Mouse (Mus musculus) embryonic facial prominence, embryonic 15.5 days (tissue): Measurements from ENCODE around the gene Ccdc51. TPM values are rescaled to one million over a fixed set of nuclear protein-coding genes. Genes with fewer than 3 reads are reported as not detected.

Source experiments
- ATAC-seq: fragments of 200-750 bp; cut with Nextera tagmentation; 2 replicates; pipeline ENCODE4 v1.8.0; 2017; ENCODE audit warnings: low read depth, moderate TSS enrichment; ENCODE audit not compliant: insufficient number of reproducible peaks, low FRiP score, low TSS enrichment
- H3K27ac ChIP-seq: fragments of 300-500 bp; sonication (generic); replicated peaks from 2 replicates; pipeline ENCODE4 v1.5.1; 2015; ENCODE audit warnings: mild to moderate bottlenecking, inconsistent platforms
- H3K27me3 ChIP-seq: fragments of 300-500 bp; sonication (generic); 2 replicates; pipeline ENCODE4 v1.6.1; 2015; ENCODE audit warnings: inconsistent platforms
- H3K36me3 ChIP-seq: fragments of 300-500 bp; sonication (generic); 2 replicates; pipeline ENCODE4 v1.6.1; 2015; ENCODE audit warnings: mild to moderate bottlenecking, inconsistent platforms
- H3K4me1 ChIP-seq: fragments of 300-500 bp; sonication (generic); 2 replicates; pipeline ENCODE4 v1.6.1; 2015; ENCODE audit warnings: inconsistent platforms
- H3K4me2 ChIP-seq: fragments of 300-500 bp; sonication (generic); replicated peaks from 2 replicates; pipeline ENCODE4 v1.6.1; 2015; ENCODE audit warnings: mild to moderate bottlenecking, inconsistent platforms
- H3K4me3 ChIP-seq: fragments of 300-500 bp; sonication (generic); replicated peaks from 2 replicates; pipeline ENCODE4 v1.5.1; 2015; ENCODE audit warnings: mild to moderate bottlenecking, inconsistent platforms
- H3K9ac ChIP-seq: fragments of 300-500 bp; sonication (generic); 2 replicates; pipeline ENCODE4 v1.6.1; 2015; ENCODE audit warnings: inconsistent platforms
- H3K9me3 ChIP-seq: fragments of 300-500 bp; sonication (generic); replicated peaks from 2 replicates; pipeline ENCODE4 v1.6.1; 2016; ENCODE audit warnings: inconsistent platforms
- WGBS: fragments of 180-500 bp; shearing (Covaris S2); methylation state at CpG from one replicate; pipeline ENCODE4 v1.1.7; 2015; 5-methylcytosine and 5-hydroxymethylcytosine counted together
- polyA plus RNA-seq: library from polyadenylated mRNA; unstranded; fragments of >200 nt; fragmentation: Nextera tagmentation; extraction: Ambion mirVana; gene quantifications from 2 replicates; pipeline ENCODE4 v1.2.1, GENCODE M21; 2015

Ccdc51 gene
- polyA plus RNA-seq, 1 experiment from 2014 or later = 16.6 TPM

DNA sequence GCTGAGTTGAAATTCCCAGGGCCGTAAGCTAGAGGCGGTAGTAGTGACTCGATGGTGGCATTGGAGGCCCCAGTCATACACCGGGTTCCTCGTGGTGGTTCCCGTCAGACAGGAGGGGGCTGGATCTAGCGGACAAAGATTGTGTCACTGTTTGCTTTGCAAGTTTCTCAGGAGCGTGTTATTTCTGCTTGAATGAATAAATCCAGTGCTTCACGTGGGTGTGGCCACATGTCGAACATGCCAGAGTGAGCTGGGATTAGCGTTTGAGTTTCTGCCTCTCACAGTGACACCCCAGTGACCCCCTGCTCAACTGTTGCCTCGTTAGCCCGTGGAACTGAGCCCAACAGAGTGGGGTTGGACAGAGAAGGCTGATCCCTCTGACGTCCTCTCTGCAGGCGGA is 8.2 kb downstream of the Ccdc51 start:
- no peak for ATAC-seq
- Histone ChIP-seq H3K27ac (peak overlapping the region; percentile 63; the same call in 1 of the 2 replicates), H3K9me3 (no peaks in the 10 kb centered on the region)

DNA sequence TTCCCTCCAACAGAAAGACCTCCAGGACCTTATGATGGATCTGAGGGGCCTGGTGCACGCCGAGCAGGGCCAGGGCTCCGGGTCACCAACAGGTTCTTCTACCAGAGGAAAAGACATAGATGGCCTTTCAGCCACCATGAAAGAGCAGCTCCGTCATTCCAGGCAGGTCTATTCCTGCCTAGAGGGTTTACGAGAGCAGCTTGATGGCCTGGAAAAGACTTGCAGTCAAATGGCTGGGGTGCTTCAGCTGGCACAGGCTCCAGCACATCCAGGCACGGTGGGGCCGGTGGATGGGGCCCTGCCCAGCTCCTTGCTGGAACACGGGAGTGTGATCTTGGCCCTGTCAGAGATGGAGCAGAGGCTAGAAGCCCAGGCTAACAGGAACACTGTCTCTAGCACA is 9.5 kb downstream of the Ccdc51 start:
- WGBS = 73% methylated on average over 8 of the region's 8 CpGs
- no peak overlapping the region for H3K9ac ChIP-seq
- H3K4me1 ChIP-seq = peaks cover 43% of the 10 kb centered on the region
- H3K27me3 ChIP-seq = no peaks in the 10 kb centered on the region
- H3K9me3 ChIP-seq = no peaks in the 10 kb centered on the region
- 0 out of 2 replicates have a peak, but pooled peaks cover 18% of the 10 kb centered on the region for H3K36me3 ChIP-seq
- 0 out of 2 replicates have a peak overlapping the region, but pooled peaks have one; percentile 19 for H3K4me2 ChIP-seq
- H3K27ac ChIP-seq = peak overlapping the region; percentile 12; the same call in 1 of the 2 replicates
- ATAC-seq = no peak
- H3K4me3 ChIP-seq = no peak overlapping the region

More for the DNA sequence above, 8.2 kb downstream of the Ccdc51 start:
- 64% methylated on average over 15 of the region's 15 CpGs for WGBS
- Histone ChIP-seq H3K4me3 (no peak overlapping the region), H3K4me2 (0 out of 2 replicates have a peak overlapping the region, but pooled peaks have one; percentile 2), H3K9ac (no peak overlapping the region), H3K36me3 (0 out of 2 replicates have a peak, but pooled peaks cover 18% of the 10 kb centered on the region), H3K27me3 (no peaks in the 10 kb centered on the region), H3K4me1 (peaks cover 34% of the 10 kb centered on the region)

GRCm38 (mm10) chr9:109092799-109093198 is 10.5 kb downstream of the Ccdc51 start:
- Histone ChIP-seq H3K27ac (peak overlapping the region; percentile 48; the same call in 1 of the 2 replicates), H3K9ac (no peak overlapping the region), H3K9me3 (no peaks in the 10 kb centered on the region), H3K36me3 (0 out of 2 replicates have a peak, but pooled peaks cover 18% of the 10 kb centered on the region), H3K4me2 (no peak overlapping the region), H3K4me3 (no peak overlapping the region), H3K27me3 (no peaks in the 10 kb centered on the region), H3K4me1 (peaks cover 53% of the 10 kb centered on the region)
- ATAC-seq = no peak
- 39% methylated on average over 6 of the region's 6 CpGs for WGBS

- Histone ChIP-seq H3K4me2 (peak overlapping the region; percentile 84), H3K4me3 (peak overlapping the region; percentile 76), H3K27me3 (no peaks in the 10 kb centered on the region), H3K9me3 (no peaks in the 10 kb centered on the region), H3K4me1 (peaks cover 59% of the 10 kb centered on the region), H3K27ac (peak overlapping the region; percentile 99), H3K36me3 (0 out of 2 replicates have a peak, but pooled peaks cover 15% of the 10 kb centered on the region), H3K9ac (no peak overlapping the region)
- WGBS = 19% methylated on average over 11 of the region's 11 CpGs
- no peak for ATAC-seq
Measured at GRCm38 (mm10) chr9:109093786-109094552, 11.7 kb downstream of the Ccdc51 start.

- 1% methylated on average over 21 of the region's 21 CpGs for WGBS
- peak overlapping the region; percentile 99 for H3K27ac ChIP-seq
- no peaks in the 10 kb centered on the region for H3K9me3 ChIP-seq
- peaks cover 65% of the 10 kb centered on the region for H3K4me1 ChIP-seq
- H3K4me3 ChIP-seq = peak overlapping the region; percentile 76
- peak overlapping the region; percentile 82 for H3K9ac ChIP-seq
- H3K36me3 ChIP-seq = 0 out of 2 replicates have a peak, but pooled peaks cover 13% of the 10 kb centered on the region
- ATAC-seq = no peak
- H3K4me2 ChIP-seq = peak overlapping the region; percentile 84
- no peaks in the 10 kb centered on the region for H3K27me3 ChIP-seq
Measured at GRCm38 (mm10) chr9:109094553-109095136, 12.4 kb downstream of the Ccdc51 start.

- Histone ChIP-seq H3K9me3 (no peaks in the 10 kb centered on the region), H3K27me3 (no peaks in the 10 kb centered on the region), H3K9ac (peak within 1 kb of the TSS; percentile 82), H3K4me3 (peak within 1 kb of the TSS; percentile 76), H3K27ac (peak within 1 kb of the TSS; percentile 99), H3K36me3 (peaks cover 18% of the 10 kb centered on the region; the same call in 1 of the 2 replicates), H3K4me1 (peaks cover 66% of the 10 kb centered on the region), H3K4me2 (peak within 1 kb of the TSS; percentile 84)
- WGBS = under 1% methylated on average over 87 of the region's 102 CpGs
- ATAC-seq = peak; percentile 64
Measured at GRCm38 (mm10) chr9:109095137-109095982, 13.1 kb downstream of the Ccdc51 start, which contains the start of gene Plxnb1. TSS of gene Plxnb1 (plus strand) at chr9:109095389.

GRCm38 (mm10) chr9:109096251-109096661 is 14.0 kb downstream of the Ccdc51 start:
- Histone ChIP-seq H3K36me3 (peaks cover 18% of the 10 kb centered on the region; the same call in 1 of the 2 replicates), H3K27me3 (no peaks in the 10 kb centered on the region), H3K27ac (peak overlapping the region; percentile 99), H3K4me2 (peak overlapping the region; percentile 84), H3K4me3 (peak overlapping the region; percentile 76), H3K4me1 (peaks cover 65% of the 10 kb centered on the region), H3K9ac (peak overlapping the region; percentile 82), H3K9me3 (no peaks in the 10 kb centered on the region)
- ATAC-seq = no peak
- 15% methylated on average over 9 of the region's 9 CpGs for WGBS

DNA sequence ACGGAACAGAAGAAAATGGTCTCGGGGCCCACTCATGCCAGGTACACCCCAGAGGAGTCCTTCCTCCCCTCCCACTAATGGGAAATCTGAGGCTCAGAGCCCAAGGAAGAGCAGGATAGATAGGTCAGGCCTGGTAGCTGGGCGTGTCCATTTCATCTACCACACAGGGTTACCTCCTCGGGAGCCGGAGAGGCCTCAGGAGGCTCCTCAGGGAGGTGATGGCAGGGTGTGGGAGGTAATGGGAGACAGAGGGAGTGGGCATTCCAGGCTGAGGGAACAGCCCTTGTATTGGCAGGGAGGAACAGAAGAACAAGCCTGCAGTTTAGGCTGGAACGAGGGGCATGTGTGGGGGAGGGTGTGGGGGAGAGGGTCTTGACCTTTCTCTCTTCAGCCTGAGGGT is 14.6 kb downstream of the Ccdc51 start:
- H3K36me3 ChIP-seq = peaks cover 12% of the 10 kb centered on the region; the same call in 1 of the 2 replicates
- WGBS = 16% methylated on average over 6 of the region's 6 CpGs
- H3K4me2 ChIP-seq = peak overlapping the region; percentile 84
- H3K9me3 ChIP-seq = no peaks in the 10 kb centered on the region
- peak overlapping the region; percentile 82; the same call in 1 of the 2 replicates for H3K9ac ChIP-seq
- no peaks in the 10 kb centered on the region for H3K27me3 ChIP-seq
- peak overlapping the region; percentile 99 for H3K27ac ChIP-seq
- H3K4me3 ChIP-seq = peak overlapping the region; percentile 76
- no peak for ATAC-seq
- H3K4me1 ChIP-seq = peaks cover 61% of the 10 kb centered on the region

- 27% methylated on average over 6 of the region's 6 CpGs for WGBS
- Histone ChIP-seq H3K9me3 (no peaks in the 10 kb centered on the region), H3K36me3 (peaks cover 12% of the 10 kb centered on the region; the same call in 1 of the 2 replicates), H3K9ac (no peak overlapping the region), H3K27ac (peak overlapping the region; percentile 99), H3K4me2 (peak overlapping the region; percentile 84), H3K4me3 (peak overlapping the region; percentile 76), H3K4me1 (peaks cover 61% of the 10 kb centered on the region), H3K27me3 (no peaks in the 10 kb centered on the region)
- ATAC-seq = no peak
Measured at GRCm38 (mm10) chr9:109097291-109097690, 15.0 kb downstream of the Ccdc51 start.

DNA sequence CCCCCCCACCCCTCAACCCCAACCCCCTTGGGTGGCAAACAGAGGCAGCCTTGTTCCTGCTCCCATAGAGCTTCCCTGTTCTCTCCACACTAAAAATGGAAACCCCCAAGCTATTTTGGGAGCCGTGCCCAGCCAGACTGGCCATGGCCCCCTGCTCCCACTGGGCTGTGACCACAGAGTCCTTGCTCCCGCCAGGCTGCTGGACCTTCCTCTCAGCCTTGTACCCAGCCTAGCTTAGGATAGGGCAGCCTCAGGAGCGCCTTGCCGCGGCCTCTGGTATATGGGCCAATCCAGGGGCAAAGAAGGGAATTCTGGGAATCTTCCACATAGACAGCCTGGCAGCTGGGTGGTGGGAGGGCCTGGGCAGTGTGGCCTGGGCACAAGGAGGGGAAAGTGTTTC is 15.5 kb downstream of the Ccdc51 start:
- no peaks in the 10 kb centered on the region for H3K27me3 ChIP-seq
- peak overlapping the region; percentile 99 for H3K27ac ChIP-seq
- peaks cover 14% of the 10 kb centered on the region; the same call in 1 of the 2 replicates for H3K36me3 ChIP-seq
- ATAC-seq = 0 out of 2 replicates have a peak, but pooled peaks have one; percentile 12
- 42% methylated on average over 5 of the region's 5 CpGs for WGBS
- peak overlapping the region; percentile 76 for H3K4me3 ChIP-seq
- H3K9ac ChIP-seq = no peak overlapping the region
- no peaks in the 10 kb centered on the region for H3K9me3 ChIP-seq
- peaks cover 64% of the 10 kb centered on the region for H3K4me1 ChIP-seq
- peak overlapping the region; percentile 84 for H3K4me2 ChIP-seq
